Mouse (Mus musculus): Measurements from ENCODE around the gene Rpusd1. TPM values are rescaled to one million over a fixed set of nuclear protein-coding genes. Genes with fewer than 3 reads are reported as not detected.

Gene Rpusd1
- polyA plus RNA-seq, 1 experiment from 2014 or later = 14.9 TPM

DNA sequence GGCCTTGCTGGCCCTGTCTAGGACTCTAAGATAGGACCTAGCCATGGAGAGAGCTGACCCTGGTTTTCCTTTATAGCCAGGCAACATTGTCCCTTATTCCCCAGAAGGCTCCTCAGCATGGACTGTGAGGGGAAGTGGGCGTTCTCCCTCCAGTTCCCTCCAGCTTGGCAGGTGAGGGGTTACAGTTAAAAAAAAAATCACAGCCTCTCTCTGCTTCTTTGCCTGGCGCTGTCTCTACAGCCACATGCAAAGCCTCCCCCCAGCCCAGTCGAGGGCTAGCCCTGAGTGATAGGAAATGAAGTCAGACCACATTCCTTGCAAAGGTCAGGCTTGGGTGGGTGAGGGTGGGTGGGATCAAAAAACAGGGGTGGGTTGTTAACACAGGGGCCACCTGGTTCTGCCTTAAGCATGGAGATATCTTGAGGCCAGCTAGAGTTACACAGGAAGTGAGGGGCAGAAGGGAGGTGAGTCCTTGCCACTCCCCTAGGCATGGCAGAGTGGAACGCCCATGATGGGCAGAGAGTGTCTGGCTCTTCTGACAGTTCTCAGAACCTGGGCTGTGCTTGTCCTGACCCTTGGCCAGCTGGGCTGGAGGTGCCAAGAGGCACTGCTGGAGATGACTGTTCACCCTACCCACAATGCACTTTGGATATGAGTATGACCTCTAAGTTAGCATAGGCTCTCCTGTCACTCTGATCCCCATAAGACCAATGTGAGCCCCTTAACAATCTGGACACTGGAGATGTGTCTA, 28.3 kb downstream of the Rpusd1 start:
- Histone ChIP-seq H3K27ac (no peak overlapping the region), H3K36me3 (ENCODE audit: insufficient read depth, low read length) (no peaks in the 10 kb centered on the region), H3K27me3 (ENCODE audit: insufficient read depth, low read length) (no peaks in the 10 kb centered on the region), H3K9ac (ENCODE audit: low read depth, low read length) (no peak overlapping the region), H3K4me2 (ENCODE audit: low read length) (no peak overlapping the region), H3K4me1 (replicated peaks; ENCODE audit: insufficient read depth, low read length) (no peaks in the 10 kb centered on the region; the same call in 1 of the 2 replicates), H3K9me3 (replicated peaks; ENCODE audit: low read length) (no peaks in the 10 kb centered on the region), H3K4me3 (replicated peaks; ENCODE audit: low read depth, low read length) (no peak overlapping the region)
- 18% methylated on average over 4 of the region's 4 CpGs for WGBS
- DNase-seq (ENCODE audit: low spot score) (peak; percentile 18), ATAC-seq (replicated peaks; ENCODE audit: low FRiP score, low read depth) (peak; percentile 41; the same call in 1 of the 2 replicates)
- TF ChIP-seq CTCF (IDR thresholded peaks at IDR 0.05; ENCODE audit: low read depth) = no peak

DNA sequence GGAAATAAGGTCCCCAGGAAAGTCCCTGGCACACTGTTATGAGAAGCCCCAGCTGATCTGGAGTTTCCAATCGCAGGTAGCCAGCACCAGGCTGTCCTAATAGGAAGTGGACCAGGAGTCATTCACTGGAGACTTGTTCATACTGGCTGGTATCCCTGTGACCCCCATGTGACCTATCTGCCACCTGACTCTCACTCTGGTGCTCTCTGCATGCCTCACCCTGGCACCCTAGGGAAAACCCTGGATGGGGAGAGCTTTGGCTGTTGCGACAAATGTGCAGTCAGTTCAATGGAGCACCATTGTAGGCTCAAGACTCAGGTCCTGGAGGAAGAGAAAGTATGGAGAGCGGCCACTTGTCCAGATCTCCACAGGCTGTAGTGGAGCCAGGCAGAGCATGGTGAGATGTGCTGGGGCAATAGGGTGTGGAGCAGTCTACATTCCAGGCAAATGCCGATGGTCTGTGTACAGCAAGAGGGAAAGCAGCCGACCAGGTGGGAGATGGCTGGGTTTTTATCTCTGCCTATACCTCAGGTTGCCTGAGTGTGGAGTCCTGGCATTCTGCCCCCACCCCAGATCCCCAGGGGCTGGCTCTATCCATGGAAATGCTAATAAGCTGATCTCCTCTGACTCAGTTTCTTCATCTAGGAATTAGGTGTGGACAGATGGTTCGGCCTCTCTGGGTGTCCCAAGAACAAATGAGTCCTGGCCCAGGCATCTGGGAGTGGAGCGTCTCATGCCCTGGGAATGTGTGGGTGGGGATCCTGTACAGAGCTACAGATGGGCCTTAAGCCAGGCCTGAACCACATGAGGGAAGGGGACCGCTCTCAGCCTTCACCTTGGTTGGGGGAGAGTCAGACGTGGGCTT, 29.1 kb downstream of the Rpusd1 start:
- Histone ChIP-seq H3K27me3 (ENCODE audit: insufficient read depth, low read length) (no peaks in the 10 kb centered on the region), H3K4me2 (ENCODE audit: low read length) (no peak overlapping the region), H3K4me3 (replicated peaks; ENCODE audit: low read depth, low read length) (no peak overlapping the region), H3K9ac (ENCODE audit: low read depth, low read length) (no peak overlapping the region), H3K27ac (no peak overlapping the region), H3K36me3 (ENCODE audit: insufficient read depth, low read length) (no peaks in the 10 kb centered on the region), H3K4me1 (replicated peaks; ENCODE audit: insufficient read depth, low read length) (no peaks in the 10 kb centered on the region), H3K9me3 (replicated peaks; ENCODE audit: low read length) (no peaks in the 10 kb centered on the region)
- 63% methylated on average over 9 of the region's 9 CpGs for WGBS
- peak; percentile 34; the same call in 1 of the 2 replicates for ATAC-seq (replicated peaks; ENCODE audit: low FRiP score, low read depth)
- no peak for TF ChIP-seq CTCF (IDR thresholded peaks at IDR 0.05; ENCODE audit: low read depth)
- no peak for DNase-seq (ENCODE audit: low spot score)

DNA sequence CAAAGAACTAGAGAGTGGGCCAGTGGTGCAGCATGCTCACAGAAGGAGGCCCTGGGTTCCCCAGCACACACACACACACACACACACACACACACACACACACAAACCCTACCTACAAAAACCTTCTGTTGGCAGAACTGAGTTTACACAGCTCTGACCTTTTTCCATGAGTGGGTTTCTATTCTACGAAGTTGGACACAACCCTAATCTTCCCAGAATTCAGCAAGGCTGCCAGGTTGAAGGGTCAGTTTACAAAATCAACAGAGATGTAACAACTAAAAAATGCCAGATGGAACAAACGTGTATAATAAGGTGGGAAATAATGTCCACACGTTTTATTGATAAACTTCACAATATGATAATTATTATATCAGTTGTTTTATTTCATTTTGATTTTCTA, 30.2 kb downstream of the Rpusd1 start:
- no peaks in the 10 kb centered on the region for H3K4me1 ChIP-seq (replicated peaks; ENCODE audit: insufficient read depth, low read length)
- H3K27me3 ChIP-seq (ENCODE audit: insufficient read depth, low read length) = no peaks in the 10 kb centered on the region
- no peaks in the 10 kb centered on the region for H3K9me3 ChIP-seq (replicated peaks; ENCODE audit: low read length)
- no peak overlapping the region for H3K27ac ChIP-seq
- H3K4me3 ChIP-seq (replicated peaks; ENCODE audit: low read depth, low read length) = no peak overlapping the region
- DNase-seq (ENCODE audit: low spot score) = no peak
- H3K9ac ChIP-seq (ENCODE audit: low read depth, low read length) = no peak overlapping the region
- H3K4me2 ChIP-seq (ENCODE audit: low read length) = no peak overlapping the region
- no peak for ATAC-seq (replicated peaks; ENCODE audit: low FRiP score, low read depth)
- H3K36me3 ChIP-seq (ENCODE audit: insufficient read depth, low read length) = no peaks in the 10 kb centered on the region
- 53% methylated on average over 3 of the region's 3 CpGs for WGBS
- TF ChIP-seq CTCF (IDR thresholded peaks at IDR 0.05; ENCODE audit: low read depth) = no peak

DNA sequence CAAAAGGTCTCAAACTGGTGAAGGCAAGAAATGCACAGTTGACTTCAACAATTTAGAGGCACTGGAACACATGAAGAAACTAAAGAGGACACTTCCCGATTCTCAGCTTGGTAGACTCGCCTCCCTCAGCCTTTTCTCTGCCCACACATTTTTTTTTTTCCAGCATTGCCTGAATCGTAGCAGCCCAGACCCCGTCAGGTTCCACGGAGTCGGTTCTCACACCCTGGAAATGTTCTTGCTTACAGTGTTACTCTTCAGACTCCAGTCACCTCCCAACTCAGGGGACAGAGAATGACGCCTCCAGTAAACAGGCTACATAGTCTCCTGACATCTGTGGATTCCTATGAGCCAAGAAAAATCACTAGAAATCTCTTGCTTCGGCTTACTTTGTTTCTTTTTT, 32.7 kb downstream of the Rpusd1 start:
- H3K4me1 ChIP-seq (replicated peaks; ENCODE audit: insufficient read depth, low read length) = no peaks in the 10 kb centered on the region
- 62% methylated on average over 8 of the region's 8 CpGs for WGBS
- no peak overlapping the region for H3K9ac ChIP-seq (ENCODE audit: low read depth, low read length)
- H3K27me3 ChIP-seq (ENCODE audit: insufficient read depth, low read length) = no peaks in the 10 kb centered on the region
- no peak for TF ChIP-seq CTCF (IDR thresholded peaks at IDR 0.05; ENCODE audit: low read depth)
- no peak for ATAC-seq (replicated peaks; ENCODE audit: low FRiP score, low read depth)
- no peak for DNase-seq (ENCODE audit: low spot score)
- no peaks in the 10 kb centered on the region for H3K36me3 ChIP-seq (ENCODE audit: insufficient read depth, low read length)
- no peak overlapping the region for H3K4me2 ChIP-seq (ENCODE audit: low read length)
- no peak overlapping the region for H3K27ac ChIP-seq
- no peak overlapping the region for H3K4me3 ChIP-seq (replicated peaks; ENCODE audit: low read depth, low read length)
- H3K9me3 ChIP-seq (replicated peaks; ENCODE audit: low read length) = no peaks in the 10 kb centered on the region

DNA sequence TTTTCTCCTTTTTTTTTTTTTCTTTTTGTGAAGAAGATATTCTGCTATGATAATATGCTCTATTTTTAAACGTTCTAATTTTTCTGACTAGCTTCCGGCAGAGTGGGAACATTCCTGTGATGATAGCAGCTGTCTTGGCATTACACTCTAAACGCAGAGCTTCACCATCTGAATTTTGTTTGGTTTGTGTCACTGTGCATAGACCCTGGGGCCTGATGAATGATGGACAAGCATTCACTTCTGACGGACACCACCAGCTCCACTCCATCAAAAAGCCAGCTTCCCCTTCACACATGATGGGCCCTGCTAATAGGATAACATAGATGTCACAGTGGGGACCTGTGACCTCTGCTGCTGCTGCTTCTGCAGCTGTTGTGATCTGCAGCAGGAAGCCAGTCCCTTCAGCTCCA, 34.1 kb downstream of the Rpusd1 start:
- H3K4me2 ChIP-seq (ENCODE audit: low read length) = no peak overlapping the region
- TF ChIP-seq CTCF (IDR thresholded peaks at IDR 0.05; ENCODE audit: low read depth) = no peak
- ATAC-seq (replicated peaks; ENCODE audit: low FRiP score, low read depth) = no peak
- no peak for DNase-seq (ENCODE audit: low spot score)
- no peaks in the 10 kb centered on the region for H3K36me3 ChIP-seq (ENCODE audit: insufficient read depth, low read length)
- H3K4me1 ChIP-seq (replicated peaks; ENCODE audit: insufficient read depth, low read length) = no peaks in the 10 kb centered on the region
- no peaks in the 10 kb centered on the region for H3K9me3 ChIP-seq (replicated peaks; ENCODE audit: low read length)
- no peak overlapping the region for H3K9ac ChIP-seq (ENCODE audit: low read depth, low read length)
- no peaks in the 10 kb centered on the region for H3K27me3 ChIP-seq (ENCODE audit: insufficient read depth, low read length)
- H3K27ac ChIP-seq = no peak overlapping the region
- H3K4me3 ChIP-seq (replicated peaks; ENCODE audit: low read depth, low read length) = no peak overlapping the region
- WGBS = 55% methylated on average over 4 of the region's 4 CpGs

DNA sequence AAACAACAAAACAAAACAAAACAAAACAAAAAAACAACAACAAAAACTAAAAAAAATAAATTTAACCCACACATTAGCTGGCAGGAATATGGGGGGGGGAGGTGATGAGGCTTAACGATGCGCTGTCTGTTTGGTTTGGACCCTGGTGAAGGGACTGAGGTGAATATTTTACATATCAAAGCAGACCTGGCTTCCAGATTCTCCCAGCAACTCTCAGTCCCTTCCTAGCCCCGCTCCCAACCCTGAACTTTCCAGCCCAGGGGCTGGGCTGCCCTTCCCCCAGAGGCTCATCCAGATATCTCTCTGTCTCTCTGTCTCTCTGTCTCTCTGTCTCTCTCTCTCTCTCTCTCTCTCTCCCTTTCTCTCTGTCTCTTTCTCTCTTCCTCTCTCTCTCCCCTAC, 35.1 kb downstream of the Rpusd1 start:
- Histone ChIP-seq H3K27ac (no peak overlapping the region), H3K4me1 (replicated peaks; ENCODE audit: insufficient read depth, low read length) (no peaks in the 10 kb centered on the region), H3K4me2 (ENCODE audit: low read length) (no peak overlapping the region), H3K36me3 (ENCODE audit: insufficient read depth, low read length) (no peaks in the 10 kb centered on the region), H3K4me3 (replicated peaks; ENCODE audit: low read depth, low read length) (no peak overlapping the region), H3K9me3 (replicated peaks; ENCODE audit: low read length) (no peaks in the 10 kb centered on the region), H3K27me3 (ENCODE audit: insufficient read depth, low read length) (no peaks in the 10 kb centered on the region), H3K9ac (ENCODE audit: low read depth, low read length) (no peak overlapping the region)
- DNase-seq (ENCODE audit: low spot score) = no peak
- ATAC-seq (replicated peaks; ENCODE audit: low FRiP score, low read depth) = no peak
- 48% methylated on average over 3 of the region's 3 CpGs for WGBS
- TF ChIP-seq CTCF (IDR thresholded peaks at IDR 0.05; ENCODE audit: low read depth) = no peak

Measured in kidney, postnatal 0 days (tissue).